Mouse (Mus musculus) liver, embryonic 13.5 days (tissue): ENCODE measurements around the gene Tmem222. TPM values are rescaled to one million over a fixed set of nuclear protein-coding genes. Genes with fewer than 3 reads are reported as not detected.

Experiments used
- ATAC-seq: fragments of 200-750 bp; cut with Nextera tagmentation; 2 replicates; pipeline ENCODE4 v1.8.0; 2017; ENCODE audit warnings: low read depth, mild to moderate bottlenecking, moderate number of reproducible peaks, moderate library complexity
- DNase-seq: peaks from one replicate; pipeline ENCODE4 v3.0.0; 2022
- H3K27ac ChIP-seq: fragments of 300-500 bp; sonication (generic); 2 replicates; pipeline ENCODE4 v1.5.1; 2015; ENCODE audit warnings: moderate library complexity, mild to moderate bottlenecking, inconsistent platforms
- H3K27me3 ChIP-seq: fragments of 300-500 bp; sonication (generic); 2 replicates; pipeline ENCODE4 v1.6.1; 2015; ENCODE audit warnings: mild to moderate bottlenecking, inconsistent platforms
- H3K36me3 ChIP-seq: fragments of 300-500 bp; sonication (generic); 2 replicates; pipeline ENCODE4 v1.6.1; 2015; ENCODE audit warnings: mild to moderate bottlenecking, inconsistent platforms
- H3K4me1 ChIP-seq: fragments of 300-500 bp; sonication (generic); replicated peaks from 2 replicates; pipeline ENCODE4 v1.6.1; 2015; ENCODE audit warnings: inconsistent platforms
- H3K4me2 ChIP-seq: fragments of 300-500 bp; sonication (generic); 2 replicates; pipeline ENCODE4 v1.6.1; 2015; ENCODE audit warnings: inconsistent platforms, mild to moderate bottlenecking, moderate library complexity
- H3K4me3 ChIP-seq: fragments of 300-500 bp; sonication (generic); replicated peaks from 2 replicates; pipeline ENCODE4 v1.5.1; 2015; ENCODE audit warnings: mild to moderate bottlenecking, inconsistent platforms
- H3K9ac ChIP-seq: fragments of 300-500 bp; sonication (generic); 2 replicates; pipeline ENCODE4 v1.6.1; 2015; ENCODE audit warnings: mild to moderate bottlenecking, inconsistent platforms
- H3K9me3 ChIP-seq: fragments of 300-500 bp; sonication (generic); replicated peaks from 2 replicates; pipeline ENCODE4 v1.6.1; 2016; ENCODE audit warnings: inconsistent platforms
- WGBS: fragments of 180-500 bp; shearing (Covaris S2); methylation state at CpG from one replicate; pipeline ENCODE4 v1.1.7; 2015; ENCODE audit not compliant: insufficient replicate concordance; 5-methylcytosine and 5-hydroxymethylcytosine counted together
- polyA plus RNA-seq: library from polyadenylated mRNA; unstranded; fragments of >200 nt; fragmentation: Nextera tagmentation; extraction: Ambion mirVana; gene quantifications from 2 replicates; pipeline ENCODE4 v1.2.1, GENCODE M21; 2015

Gene Tmem222
- 38.9 and 41.0 TPM in 2 replicates for polyA plus RNA-seq

DNA sequence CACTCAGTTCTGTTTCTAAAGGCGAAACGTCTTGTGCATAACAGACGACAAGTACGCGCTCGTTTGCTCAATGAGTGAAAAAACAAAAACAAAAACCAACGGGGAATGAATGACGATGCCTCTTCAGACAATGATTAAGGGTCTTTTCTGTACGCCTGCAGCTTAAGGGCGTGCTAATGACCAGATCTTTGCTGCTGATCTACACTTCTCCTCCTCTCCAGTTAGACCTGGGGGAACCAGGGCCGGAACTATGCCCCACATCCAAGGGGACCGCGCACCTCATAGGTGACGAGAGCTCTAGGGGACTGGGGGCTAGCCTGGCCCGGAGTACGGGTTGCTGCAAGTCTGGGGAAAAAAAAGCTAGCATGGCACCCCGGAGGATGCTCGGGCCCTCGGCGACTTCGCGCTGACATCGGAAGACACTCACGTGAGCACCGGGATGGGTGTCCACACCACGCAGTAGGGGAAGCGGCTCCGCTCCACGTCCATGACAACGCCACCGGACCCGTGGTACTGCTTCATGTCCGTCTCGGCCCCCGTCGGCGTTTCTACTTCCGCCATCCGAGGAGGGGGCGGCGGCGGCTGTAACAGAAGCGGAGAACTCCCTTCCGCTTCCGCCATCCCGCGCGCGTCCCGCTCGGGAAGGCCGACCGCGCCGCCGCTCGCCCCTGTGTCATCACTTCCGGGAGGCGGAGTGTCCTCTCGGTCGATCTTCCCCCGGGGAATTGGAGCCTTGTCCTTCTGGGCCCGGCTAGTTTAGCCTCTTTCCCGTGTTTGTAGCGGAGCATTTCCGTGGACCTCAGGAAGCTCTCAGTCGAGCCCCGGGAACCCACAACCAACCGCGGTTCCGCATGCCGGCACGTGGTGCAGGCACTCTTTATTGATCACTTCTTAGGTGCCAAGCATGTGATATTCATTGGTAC lies at the start of gene Tmem222:
Gene Tmem222 (minus strand): TSS at position 689 of the 923 bp plus-strand sequence.
- Histone ChIP-seq H3K36me3 (peaks cover 16% of the 10 kb centered on the region), H3K27ac (peak within 1 kb of the TSS; percentile 89), H3K9me3 (no peaks in the 10 kb centered on the region), H3K9ac (peak within 1 kb of the TSS; percentile 94), H3K4me1 (peaks cover 45% of the 10 kb centered on the region), H3K4me2 (peak within 1 kb of the TSS; percentile 92), H3K4me3 (peak within 1 kb of the TSS; percentile 96), H3K27me3 (no peaks in the 10 kb centered on the region)
- ATAC-seq: peak; percentile 93
- WGBS: under 1% methylated on average over 73 of the region's 73 CpGs
- peak; percentile 87 for DNase-seq

DNA sequence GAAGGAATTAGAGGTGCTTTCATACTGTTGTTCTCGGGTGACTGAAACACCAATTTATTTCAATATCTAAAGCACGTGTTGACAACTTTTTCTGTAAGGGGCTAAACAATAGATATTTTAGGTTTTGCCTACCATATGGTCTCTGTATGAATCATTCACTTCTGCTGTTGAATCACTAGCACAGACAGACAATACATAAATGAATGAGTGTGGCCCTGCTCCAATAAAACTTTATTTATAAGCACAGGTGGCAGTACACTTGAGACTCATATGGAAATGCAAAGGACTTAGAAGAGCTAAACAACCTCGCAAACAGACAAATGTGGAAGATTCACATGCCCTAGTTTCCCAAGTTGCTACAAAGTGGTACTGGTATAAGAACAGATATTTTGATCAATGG lies 42.1 kb upstream of the Tmem222 start:
- ATAC-seq: no peak
- Histone ChIP-seq H3K27me3 (no peaks in the 10 kb centered on the region), H3K4me2 (no peak overlapping the region), H3K36me3 (0 out of 2 replicates have a peak, but pooled peaks cover 4% of the 10 kb centered on the region), H3K9me3 (no peaks in the 10 kb centered on the region), H3K9ac (no peak overlapping the region), H3K4me3 (no peak overlapping the region), H3K27ac (no peak overlapping the region), H3K4me1 (0 out of 2 replicates have a peak, but pooled peaks cover 4% of the 10 kb centered on the region)
- 76% methylated on average over 3 of the region's 3 CpGs for WGBS
- DNase-seq: no peak

DNA sequence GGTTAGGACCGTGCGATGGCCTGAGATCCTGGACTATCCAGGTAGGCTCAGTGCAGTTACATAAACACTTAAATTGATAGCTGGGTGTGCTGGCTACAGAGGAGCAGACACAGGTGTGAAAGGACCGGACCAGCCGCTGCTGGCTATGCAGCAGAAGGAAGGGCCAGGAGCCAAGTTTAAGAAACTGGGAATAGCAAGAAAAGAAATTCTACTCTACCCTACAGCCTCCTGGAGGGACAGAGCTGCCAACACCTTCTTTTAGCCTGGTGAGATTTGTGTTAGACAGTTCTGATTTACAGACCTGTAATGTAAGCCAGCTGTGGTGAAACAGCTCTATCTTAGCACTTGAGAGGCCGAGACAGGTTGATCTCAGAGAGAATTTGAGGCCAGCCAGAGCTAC lies 38.4 kb upstream of the Tmem222 start:
- WGBS: 82% methylated on average over 5 of the region's 5 CpGs

DNA sequence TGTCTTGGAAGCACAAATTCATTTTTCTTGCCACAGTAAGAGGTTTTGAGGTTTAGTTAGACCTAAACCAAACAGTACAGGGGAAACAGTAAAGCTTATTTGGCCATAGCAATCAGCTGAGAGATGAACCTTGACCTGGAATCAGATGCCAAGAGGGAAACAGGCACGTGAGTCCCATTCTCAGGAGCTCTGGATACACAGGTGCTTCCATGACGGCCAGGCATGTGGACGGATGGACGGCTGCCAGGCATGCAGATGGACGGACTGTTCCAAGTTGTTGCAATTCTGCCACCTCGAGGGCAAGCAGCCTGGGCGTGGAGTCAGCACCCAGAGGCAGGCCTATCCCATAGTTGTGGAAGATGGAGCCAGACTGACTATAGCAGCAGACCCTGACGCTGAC lies 37.3 kb upstream of the Tmem222 start:
- Histone ChIP-seq H3K9ac (no peak overlapping the region), H3K27me3 (no peaks in the 10 kb centered on the region), H3K4me3 (no peak overlapping the region), H3K36me3 (0 out of 2 replicates have a peak, but pooled peaks cover 4% of the 10 kb centered on the region), H3K9me3 (no peaks in the 10 kb centered on the region), H3K4me2 (no peak overlapping the region), H3K27ac (no peak overlapping the region), H3K4me1 (0 out of 2 replicates have a peak, but pooled peaks cover 4% of the 10 kb centered on the region)
- no peak for DNase-seq
- ATAC-seq: no peak
- WGBS: 75% methylated on average over 8 of the region's 8 CpGs

More for the DNA sequence above, 38.4 kb upstream of the Tmem222 start:
- Histone ChIP-seq H3K4me3 (no peak overlapping the region), H3K9ac (no peak overlapping the region), H3K4me2 (no peak overlapping the region), H3K4me1 (0 out of 2 replicates have a peak, but pooled peaks cover 4% of the 10 kb centered on the region), H3K27ac (no peak overlapping the region), H3K27me3 (no peaks in the 10 kb centered on the region), H3K9me3 (no peaks in the 10 kb centered on the region), H3K36me3 (0 out of 2 replicates have a peak, but pooled peaks cover 4% of the 10 kb centered on the region)
- DNase-seq: no peak
- no peak for ATAC-seq

DNA sequence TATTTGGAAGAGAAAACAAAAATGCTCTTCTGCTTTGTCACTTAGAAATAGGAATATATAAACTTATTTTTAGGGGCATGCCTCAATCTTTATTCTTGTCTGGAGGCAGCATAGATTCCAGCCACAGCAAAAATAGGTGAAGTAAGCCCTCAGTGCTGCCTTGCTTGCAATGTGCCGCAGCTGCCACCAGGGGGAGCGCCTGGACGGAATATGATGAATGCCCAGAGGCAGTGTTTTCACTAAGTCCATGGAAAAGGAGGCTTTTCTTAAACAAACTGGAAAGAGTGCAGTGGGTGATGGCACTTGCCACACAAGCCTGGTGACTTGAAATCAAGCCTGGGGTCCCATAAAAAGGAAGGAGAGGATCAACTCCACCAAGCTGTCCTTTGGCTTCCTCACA lies 32.4 kb upstream of the Tmem222 start:
- Histone ChIP-seq H3K4me2 (no peak overlapping the region), H3K4me1 (0 out of 2 replicates have a peak, but pooled peaks cover under 1% of the 10 kb centered on the region), H3K9me3 (no peaks in the 10 kb centered on the region), H3K27ac (no peak overlapping the region), H3K27me3 (no peaks in the 10 kb centered on the region), H3K36me3 (0 out of 2 replicates have a peak, but pooled peaks cover under 1% of the 10 kb centered on the region), H3K9ac (no peak overlapping the region), H3K4me3 (no peak overlapping the region)
- DNase-seq (peak; percentile 76), ATAC-seq (no peak)
- WGBS: under 1% methylated on average over 3 of the region's 3 CpGs

DNA sequence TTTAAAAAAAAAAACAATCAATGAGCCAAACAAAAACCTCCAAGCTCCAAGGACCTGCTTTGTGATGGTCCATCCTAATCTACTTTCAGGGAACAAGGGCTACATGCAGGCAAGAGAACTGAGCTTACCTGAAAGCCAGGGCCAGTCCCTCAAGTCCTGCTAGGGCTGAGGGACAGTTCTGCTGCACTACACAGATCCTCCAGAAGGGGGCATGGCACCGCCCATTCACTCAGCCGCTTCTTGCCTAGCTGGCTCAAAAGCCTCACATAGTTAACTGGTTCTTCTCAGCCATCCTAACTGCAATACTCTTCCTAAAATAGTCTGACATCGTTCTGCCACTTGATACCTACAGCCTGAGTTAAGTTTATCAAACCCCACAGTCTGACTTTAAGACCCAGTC lies 29.7 kb upstream of the Tmem222 start:
- H3K27me3 ChIP-seq: no peaks in the 10 kb centered on the region
- no peaks in the 10 kb centered on the region for H3K4me1 ChIP-seq
- DNase-seq (peak; percentile 38), ATAC-seq (no peak)
- no peak overlapping the region for H3K4me3 ChIP-seq
- H3K27ac ChIP-seq: no peak overlapping the region
- H3K9ac ChIP-seq: no peak overlapping the region
- no peaks in the 10 kb centered on the region for H3K9me3 ChIP-seq
- H3K36me3 ChIP-seq: 0 out of 2 replicates have a peak, but pooled peaks cover 5% of the 10 kb centered on the region
- 38% methylated on average over 3 of the region's 3 CpGs for WGBS
- H3K4me2 ChIP-seq: no peak overlapping the region

DNA sequence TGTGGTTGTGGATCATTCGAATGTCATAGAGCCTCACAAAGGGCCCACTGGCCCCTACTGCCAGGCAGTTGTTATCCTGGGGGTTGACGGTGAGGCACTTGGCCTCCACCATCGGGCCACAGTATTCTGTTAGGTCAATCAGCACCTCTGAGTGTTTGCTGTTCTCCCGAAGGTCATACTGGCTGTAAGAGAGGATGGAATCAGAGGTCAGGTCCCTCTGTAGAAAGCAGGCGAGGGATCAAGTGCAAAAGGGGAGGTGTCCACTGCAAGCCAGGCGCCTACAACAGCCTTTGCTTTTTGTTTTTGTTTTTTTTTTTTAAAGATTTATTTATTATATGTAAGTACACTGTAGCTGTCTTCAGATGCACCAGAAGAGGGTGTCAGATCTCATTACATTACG lies 28.2 kb upstream of the Tmem222 start:
- Histone ChIP-seq H3K36me3 (peaks cover 13% of the 10 kb centered on the region), H3K9ac (no peak overlapping the region), H3K27ac (no peak overlapping the region), H3K4me2 (no peak overlapping the region), H3K9me3 (no peaks in the 10 kb centered on the region), H3K4me1 (no peaks in the 10 kb centered on the region), H3K27me3 (no peaks in the 10 kb centered on the region), H3K4me3 (no peak overlapping the region)
- WGBS: 75% methylated on average over 7 of the region's 7 CpGs
- ATAC-seq (no peak), DNase-seq (no peak)

DNA sequence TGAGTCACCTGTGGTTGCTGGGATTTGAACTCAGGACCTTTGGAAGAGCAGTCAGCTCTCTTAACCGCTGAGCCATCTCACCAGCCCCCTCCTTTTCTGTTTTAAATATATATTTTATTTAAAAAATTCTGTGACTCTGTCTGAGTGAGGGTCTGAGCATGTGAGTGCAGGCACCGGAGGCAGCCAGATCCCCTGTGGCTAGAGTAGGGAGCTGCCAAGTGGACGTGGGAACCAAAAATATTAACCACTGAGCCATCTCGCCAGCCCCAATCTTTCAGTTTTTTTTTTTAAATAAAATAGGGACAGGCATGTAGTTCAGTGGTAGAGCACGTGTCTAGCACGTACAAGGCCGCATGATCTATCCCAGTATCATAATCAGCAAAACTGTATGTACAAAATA lies 27.2 kb upstream of the Tmem222 start:
- Histone ChIP-seq H3K9me3 (no peaks in the 10 kb centered on the region), H3K4me3 (no peak overlapping the region), H3K4me1 (no peaks in the 10 kb centered on the region), H3K27me3 (no peaks in the 10 kb centered on the region), H3K4me2 (no peak overlapping the region), H3K27ac (no peak overlapping the region), H3K9ac (no peak overlapping the region), H3K36me3 (peaks cover 22% of the 10 kb centered on the region)
- 78% methylated on average over 7 of the region's 7 CpGs for WGBS
- ATAC-seq (no peak), DNase-seq (no peak)

DNA sequence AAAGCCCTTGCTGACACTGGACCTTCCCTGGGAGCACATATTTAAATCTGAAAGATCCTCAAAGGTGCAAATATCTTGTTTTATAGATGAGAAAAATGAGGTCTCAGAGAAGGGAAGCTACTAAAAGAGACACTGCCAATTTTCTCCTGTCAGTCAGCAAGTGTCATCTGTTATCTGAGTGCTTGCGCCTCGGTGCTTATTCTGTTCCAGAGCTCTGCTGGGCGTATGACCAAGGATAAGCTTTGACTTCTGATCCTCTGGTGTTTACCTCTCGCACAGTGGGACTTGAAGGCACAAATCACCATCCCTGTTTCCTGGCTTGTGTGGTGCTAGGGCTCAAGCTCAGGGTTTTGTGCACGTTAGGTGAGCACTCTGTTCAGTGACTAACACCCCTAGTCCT lies 25.1 kb upstream of the Tmem222 start:
- no peak for ATAC-seq
- H3K9ac ChIP-seq: no peak overlapping the region
- no peaks in the 10 kb centered on the region for H3K27me3 ChIP-seq
- no peaks in the 10 kb centered on the region for H3K4me1 ChIP-seq
- no peak overlapping the region for H3K4me3 ChIP-seq
- 58% methylated on average over 5 of the region's 5 CpGs for WGBS
- H3K27ac ChIP-seq: no peak overlapping the region
- peaks cover 25% of the 10 kb centered on the region for H3K36me3 ChIP-seq
- DNase-seq: no peak
- no peaks in the 10 kb centered on the region for H3K9me3 ChIP-seq
- no peak overlapping the region for H3K4me2 ChIP-seq

DNA sequence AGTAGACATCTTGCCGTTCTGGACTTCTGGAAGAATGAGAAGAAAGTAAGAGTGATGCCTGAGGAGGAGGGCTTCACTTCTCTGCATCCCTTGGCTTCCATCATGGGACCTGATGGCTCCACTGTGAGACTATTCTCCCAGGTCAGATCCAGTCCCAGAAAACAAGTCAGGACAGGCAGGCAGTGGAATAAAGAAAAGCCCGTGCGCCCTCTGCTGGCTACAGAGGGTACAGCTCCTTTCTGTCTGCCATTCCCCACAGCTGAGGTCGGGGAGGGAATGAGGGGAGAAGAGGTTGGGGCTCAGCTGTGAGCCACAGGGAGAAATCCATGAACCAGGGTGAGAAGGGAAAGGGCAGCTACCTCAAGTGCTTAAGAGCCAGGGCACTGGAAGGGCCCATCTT lies 24.2 kb upstream of the Tmem222 start:
- peak; percentile 47 for DNase-seq
- WGBS: 23% methylated on average over 4 of the region's 4 CpGs
- no peak overlapping the region for H3K27ac ChIP-seq
- ATAC-seq: no peak
- peaks cover 30% of the 10 kb centered on the region for H3K36me3 ChIP-seq
- no peak overlapping the region for H3K9ac ChIP-seq
- H3K4me1 ChIP-seq: no peaks in the 10 kb centered on the region
- no peaks in the 10 kb centered on the region for H3K27me3 ChIP-seq
- H3K9me3 ChIP-seq: no peaks in the 10 kb centered on the region
- no peak overlapping the region for H3K4me2 ChIP-seq
- H3K4me3 ChIP-seq: no peak overlapping the region

DNA sequence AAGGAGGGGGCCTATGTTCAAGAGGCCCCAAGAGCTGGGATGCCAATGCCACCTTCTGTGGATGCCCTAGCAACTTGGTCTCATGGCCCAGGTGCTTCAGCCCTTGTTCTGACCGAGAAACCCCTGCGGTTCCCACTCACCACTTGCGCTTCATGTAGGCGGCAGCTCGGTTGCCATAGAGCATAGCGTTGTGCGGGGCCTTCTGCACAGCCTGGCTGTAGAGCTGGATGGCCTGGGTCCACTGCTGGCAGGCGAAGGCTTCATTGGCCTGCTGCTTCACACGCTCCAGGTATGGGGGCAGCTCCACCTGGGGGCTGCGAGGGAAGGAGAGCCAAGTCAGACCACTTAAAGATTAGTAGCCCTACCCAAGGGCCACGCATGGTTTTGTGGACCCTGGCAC lies 22.8 kb upstream of the Tmem222 start:
- Histone ChIP-seq H3K27ac (no peak overlapping the region), H3K9me3 (no peaks in the 10 kb centered on the region), H3K27me3 (no peaks in the 10 kb centered on the region), H3K4me3 (no peak overlapping the region), H3K4me1 (no peaks in the 10 kb centered on the region), H3K36me3 (peaks cover 39% of the 10 kb centered on the region), H3K9ac (no peak overlapping the region), H3K4me2 (no peak overlapping the region)
- ATAC-seq (no peak), DNase-seq (no peak)
- 87% methylated on average over 11 of the region's 11 CpGs for WGBS
